Mouse (Mus musculus) urinary bladder, postnatal 25 days (tissue): ENCODE measurements around the gene Tmem169.
"Not testable (repeated sequence)": the region's sequence is repeated elsewhere in the genome, so short reads cannot be mapped to it uniquely, and the experiment has no call there.

Source experiments
- DNase-seq: peaks from one replicate; pipeline ENCODE4 v3.0.0; 2022; ENCODE audit warnings: low spot score

The Tmem169 gene

GRCm38 (mm10) chr1:72283992-72284485 lies at the start of gene Tmem169, which contains the start of gene Pecr:
Gene Tmem169, plus strand, starts transcription at chr1:72284369.
Gene Pecr, minus strand, starts transcription at chr1:72284314.
- peak; percentile 94 for DNase-seq

GRCm38 (mm10) chr1:72236363-72237006 lies 47.7 kb upstream of the Tmem169 start:
- DNase-seq = peak; percentile 64

GRCm38 (mm10) chr1:72237007-72237775 lies 47.0 kb upstream of the Tmem169 start:
- DNase-seq = peak; percentile 20

GRCm38 (mm10) chr1:72238016-72238580 lies 46.1 kb upstream of the Tmem169 start:
- no peak for DNase-seq

- DNase-seq = not testable (repeated sequence)
Observed at GRCm38 (mm10) chr1:72239113-72239512, 45.1 kb upstream of the Tmem169 start.

GRCm38 (mm10) chr1:72242581-72243143 lies 41.5 kb upstream of the Tmem169 start:
- DNase-seq = no peak

- peak; percentile 96 for DNase-seq
Observed at GRCm38 (mm10) chr1:72243656-72244316, 40.4 kb upstream of the Tmem169 start.

- DNase-seq = peak; percentile 22
Observed at GRCm38 (mm10) chr1:72244317-72245036, 39.7 kb upstream of the Tmem169 start.

- DNase-seq = not testable (repeated sequence)
Observed at GRCm38 (mm10) chr1:72248226-72248737, 35.9 kb upstream of the Tmem169 start.

GRCm38 (mm10) chr1:72251806-72252205 lies 32.4 kb upstream of the Tmem169 start:
- DNase-seq = no peak

GRCm38 (mm10) chr1:72253881-72254491 lies 30.2 kb upstream of the Tmem169 start:
- no peak for DNase-seq

GRCm38 (mm10) chr1:72254545-72255061 lies 29.6 kb upstream of the Tmem169 start:
- peak; percentile 91 for DNase-seq

- peak; percentile 55 for DNase-seq
Observed at GRCm38 (mm10) chr1:72255062-72255853, 28.9 kb upstream of the Tmem169 start.

- no peak for DNase-seq
Observed at GRCm38 (mm10) chr1:72255854-72256175, 28.4 kb upstream of the Tmem169 start.

GRCm38 (mm10) chr1:72256381-72257256 lies 27.6 kb upstream of the Tmem169 start:
- no peak for DNase-seq

- DNase-seq = no peak
Observed at GRCm38 (mm10) chr1:72263099-72263498, 21.1 kb upstream of the Tmem169 start.

GRCm38 (mm10) chr1:72278085-72278484 lies 6.1 kb upstream of the Tmem169 start:
- no peak for DNase-seq

GRCm38 (mm10) chr1:72282604-72283003 lies 1.6 kb upstream of the Tmem169 start:
- no peak for DNase-seq

- no peak for DNase-seq
Observed at GRCm38 (mm10) chr1:72284539-72284938, 370 bp downstream of the Tmem169 start.
